Mouse (Mus musculus) c-Kit-positive CD71-positive TER-119-positive erythroid progenitor cells, embryonic 14.5 days (primary cell): ENCODE measurements around the gene S100a16.
A peak's percentile ranks its signal among the peaks of the same experiment; 100 is the strongest.

Experiments
- DNase-seq: peaks from one replicate; pipeline ENCODE4 v3.0.0-alpha.2; 2013; ENCODE audit warnings: low spot score

The S100a16 gene

GRCm38 (mm10) chr3:90517711-90518110 is 19.3 kb upstream of the S100a16 start:
- DNase-seq, result no peak

GRCm38 (mm10) chr3:90525421-90525820 is 11.6 kb upstream of the S100a16 start:
- DNase-seq, result peak; percentile 32

GRCm38 (mm10) chr3:90526076-90526475 is 11.0 kb upstream of the S100a16 start:
- DNase-seq, result no peak

- no peak for DNase-seq
These were observed 10.5 kb upstream of the S100a16 start, which contains the start of gene S100a14 for GRCm38 (mm10) chr3:90526580-90526979. S100a14 (plus strand) TSS chr3:90526856.

GRCm38 (mm10) chr3:90527291-90527873 is 9.7 kb upstream of the S100a16 start:
- DNase-seq, result no peak

GRCm38 (mm10) chr3:90531713-90532112 is 5.3 kb upstream of the S100a16 start:
- DNase-seq, result no peak

- DNase-seq, result no peak
These were observed 1.6 kb upstream of the S100a16 start for GRCm38 (mm10) chr3:90535446-90535845.

- no peak for DNase-seq
These were observed 847 bp downstream of the S100a16 start for GRCm38 (mm10) chr3:90537905-90538296.

- DNase-seq, result no peak
These were observed 3.9 kb downstream of the S100a16 start for GRCm38 (mm10) chr3:90540904-90541303.

- DNase-seq, result no peak
These were observed 12.8 kb downstream of the S100a16 start for GRCm38 (mm10) chr3:90549676-90550420.

GRCm38 (mm10) chr3:90550421-90550790 is 13.4 kb downstream of the S100a16 start:
- no peak for DNase-seq

- DNase-seq, result no peak
These were observed 15.2 kb downstream of the S100a16 start for GRCm38 (mm10) chr3:90552231-90552630.

- no peak for DNase-seq
These were observed 18.9 kb downstream of the S100a16 start for GRCm38 (mm10) chr3:90555954-90556353.

- no peak for DNase-seq
These were observed 23.1 kb downstream of the S100a16 start, which contains the start of gene S100a3 for GRCm38 (mm10) chr3:90560008-90560628. S100a3 (plus strand) TSS chr3:90560578.

GRCm38 (mm10) chr3:90574691-90575090 is 37.6 kb downstream of the S100a16 start:
- DNase-seq, result no peak

- DNase-seq, result no peak
These were observed 38.3 kb downstream of the S100a16 start for GRCm38 (mm10) chr3:90575320-90575719.

- no peak for DNase-seq
These were observed 39.4 kb downstream of the S100a16 start for GRCm38 (mm10) chr3:90576351-90577001.

- DNase-seq, result no peak
These were observed 42.4 kb downstream of the S100a16 start for GRCm38 (mm10) chr3:90579433-90579832.

GRCm38 (mm10) chr3:90581141-90581540 is 44.1 kb downstream of the S100a16 start:
- no peak for DNase-seq

GRCm38 (mm10) chr3:90582156-90582555 is 45.1 kb downstream of the S100a16 start:
- no peak for DNase-seq

- no peak for DNase-seq
These were observed 45.5 kb downstream of the S100a16 start for GRCm38 (mm10) chr3:90582556-90582955.

- DNase-seq, result no peak
These were observed 46.8 kb downstream of the S100a16 start for GRCm38 (mm10) chr3:90583893-90584292.

- DNase-seq, result peak; percentile 50
These were observed 48.5 kb downstream of the S100a16 start for GRCm38 (mm10) chr3:90585595-90585994.
